Mouse (Mus musculus): ENCODE results near the gene Gm4969. TPM values are rescaled to one million over a fixed set of nuclear protein-coding genes. Genes with fewer than 3 reads are reported as not detected.

Gene Gm4969
- total RNA-seq, 2 experiments from 2014 or later, result 0.05 to 0.71 TPM

DNA sequence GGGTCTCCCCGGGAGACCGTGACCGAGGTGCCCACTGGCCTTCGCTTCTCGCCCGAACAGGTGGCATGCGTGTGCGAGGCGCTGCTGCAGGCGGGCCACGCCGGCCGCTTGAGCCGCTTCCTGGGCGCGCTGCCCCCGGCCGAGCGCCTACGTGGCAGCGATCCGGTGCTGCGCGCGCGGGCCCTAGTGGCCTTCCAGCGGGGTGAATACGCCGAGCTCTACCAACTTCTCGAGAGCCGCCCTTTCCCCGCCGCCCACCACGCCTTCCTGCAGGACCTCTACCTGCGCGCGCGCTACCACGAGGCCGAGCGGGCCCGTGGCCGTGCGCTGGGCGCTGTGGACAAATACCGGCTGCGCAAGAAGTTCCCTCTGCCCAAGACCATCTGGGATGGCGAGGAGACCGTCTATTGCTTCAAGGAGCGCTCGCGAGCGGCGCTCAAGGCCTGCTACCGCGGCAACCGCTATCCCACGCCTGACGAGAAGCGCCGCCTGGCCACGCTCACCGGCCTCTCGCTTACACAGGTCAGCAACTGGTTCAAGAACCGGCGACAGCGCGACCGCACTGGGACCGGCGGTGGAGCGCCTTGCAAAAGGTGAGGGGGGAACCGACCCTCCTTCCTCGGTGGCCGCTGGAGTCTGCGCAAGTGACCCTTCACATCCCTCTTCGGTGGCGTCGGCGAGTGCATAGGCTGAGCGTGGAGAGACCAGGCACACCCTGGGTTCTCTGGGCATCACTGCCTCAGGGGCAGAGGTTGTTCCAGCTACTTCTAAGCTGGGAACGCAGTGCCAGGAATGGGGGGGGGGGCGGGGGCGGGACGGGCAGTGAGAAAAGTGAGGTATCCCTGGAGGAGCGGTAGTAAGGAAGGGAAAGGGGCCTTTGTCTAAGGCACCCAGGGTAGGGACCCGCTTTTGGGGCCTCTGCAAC, 23.1 kb downstream of the Gm4969 start:
- ATAC-seq (replicated peaks; ENCODE audit: poor library complexity, severe bottlenecking), result peak; percentile 8

DNA sequence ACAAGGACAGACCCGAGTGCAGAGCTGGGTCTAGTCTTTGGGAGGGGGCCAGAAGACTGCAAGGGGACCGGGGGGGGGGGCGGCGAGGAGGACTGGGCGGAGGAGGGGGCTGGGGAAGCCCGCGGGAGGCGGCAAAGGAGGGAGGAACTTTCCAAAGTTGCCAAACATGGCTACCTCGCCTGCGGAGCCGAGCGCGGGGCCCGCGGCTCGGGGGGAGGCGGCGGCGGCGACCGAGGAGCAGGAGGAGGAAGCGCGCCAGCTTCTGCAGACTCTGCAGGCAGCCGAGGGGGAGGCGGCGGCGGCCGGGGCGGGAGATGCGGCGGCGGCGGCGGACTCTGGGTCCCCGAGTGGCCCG, 23.7 kb downstream of the Gm4969 start, which contains the start of gene Six5:
Gene Six5, plus strand, starts transcription at position 124 of the 355 bp plus-strand sequence.
- ATAC-seq (replicated peaks; ENCODE audit: poor library complexity, severe bottlenecking), result peak; percentile 17; the same call in 1 of the 2 replicates

DNA sequence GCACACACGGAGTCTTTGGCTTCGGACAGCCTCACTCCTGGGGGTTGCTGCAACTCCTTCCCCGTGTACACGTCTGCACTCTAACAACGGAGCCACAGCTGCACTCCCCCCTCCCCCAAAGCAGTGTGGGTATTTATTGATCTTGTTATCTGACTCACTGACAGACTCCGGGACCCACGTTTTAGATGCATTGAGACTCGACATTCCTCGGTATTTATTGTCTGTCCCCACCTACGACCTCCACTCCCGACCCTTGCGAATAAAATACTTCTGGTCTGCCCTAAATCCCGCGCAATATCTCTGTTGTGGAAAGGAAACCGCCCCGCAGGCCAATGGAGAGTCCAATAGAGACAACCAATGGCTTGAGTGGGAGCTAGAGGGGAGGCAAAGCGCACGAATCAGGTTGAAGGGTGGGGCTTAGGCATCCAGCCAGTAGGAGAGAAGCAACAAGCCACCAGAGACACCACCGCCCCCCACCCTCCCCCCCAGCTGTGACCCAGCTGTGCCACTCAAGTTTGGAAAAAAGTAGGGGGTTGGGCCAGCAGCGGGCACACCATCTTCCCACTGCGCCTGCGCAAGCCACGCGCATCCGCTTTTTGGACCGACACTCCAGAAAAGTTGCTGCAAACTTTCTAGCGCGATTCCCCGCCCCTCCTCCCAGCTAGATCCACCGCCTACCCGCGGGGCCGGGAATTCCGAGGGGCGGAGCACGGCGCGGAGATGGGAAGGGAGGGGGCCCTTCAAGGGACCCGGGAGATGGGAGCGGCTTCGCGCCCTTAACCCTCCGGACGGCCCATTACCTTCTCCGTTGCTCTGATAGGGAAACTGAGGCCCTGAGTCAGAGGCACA, 24.4 kb downstream of the Gm4969 start:
- ATAC-seq (replicated peaks; ENCODE audit: poor library complexity, severe bottlenecking), result peak; percentile 67

DNA sequence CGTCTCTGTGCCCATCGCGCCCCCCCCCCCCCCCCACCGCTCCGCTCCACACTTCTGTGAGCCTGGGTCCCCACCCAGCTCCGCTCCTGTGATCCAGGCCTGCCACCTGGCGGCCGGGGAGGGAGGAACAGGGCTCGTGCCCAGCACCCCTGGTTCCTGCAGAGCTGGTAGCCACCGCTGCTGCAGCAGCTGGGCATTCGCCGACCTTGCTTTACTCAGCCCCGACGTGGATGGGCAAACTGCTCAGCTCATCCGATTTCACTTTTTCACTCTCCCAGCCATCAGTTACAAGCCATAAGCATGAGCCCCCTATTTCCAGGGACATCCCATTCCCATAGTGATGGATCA, 25.0 kb downstream of the Gm4969 start:
- ATAC-seq (replicated peaks; ENCODE audit: poor library complexity, severe bottlenecking), result peak; percentile 59

DNA sequence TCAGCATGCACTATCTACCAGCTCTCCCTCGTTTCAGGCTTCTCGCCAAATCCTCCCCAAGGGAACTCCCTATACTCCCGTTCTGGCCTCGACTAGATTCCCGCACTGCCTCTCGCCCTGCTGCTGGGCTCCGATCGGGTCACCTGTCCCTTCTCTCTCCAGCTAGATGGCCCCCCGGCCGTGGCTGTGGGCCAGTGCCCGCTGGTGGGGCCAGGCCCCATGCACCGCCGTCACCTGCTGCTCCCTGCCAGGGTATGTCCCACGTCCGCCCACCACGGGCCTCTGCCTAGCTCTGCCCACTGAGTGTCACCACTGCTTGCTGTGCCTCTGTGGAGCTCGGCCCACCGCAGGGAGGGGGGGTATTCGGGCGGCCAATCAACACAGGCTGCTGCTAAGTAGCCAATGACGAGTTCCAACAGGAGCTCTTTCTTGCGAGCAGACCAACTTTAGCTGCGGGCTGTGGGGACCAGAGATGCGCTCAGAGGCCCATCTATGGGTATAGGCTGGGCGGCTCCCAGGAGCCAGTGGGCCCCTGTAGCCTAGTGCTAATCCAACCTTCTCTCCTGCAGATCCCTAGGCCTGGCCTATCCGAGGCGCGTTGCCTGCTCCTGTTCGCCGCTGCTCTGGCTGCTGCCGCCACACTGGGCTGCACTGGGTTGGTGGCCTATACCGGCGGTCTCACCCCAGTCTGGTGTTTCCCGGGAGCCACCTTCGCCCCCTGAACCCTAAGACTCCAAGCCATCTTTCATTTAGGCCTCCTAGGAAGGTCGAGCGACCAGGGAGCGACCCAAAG, 25.6 kb downstream of the Gm4969 start:
- no peak for ATAC-seq (replicated peaks; ENCODE audit: poor library complexity, severe bottlenecking)

DNA sequence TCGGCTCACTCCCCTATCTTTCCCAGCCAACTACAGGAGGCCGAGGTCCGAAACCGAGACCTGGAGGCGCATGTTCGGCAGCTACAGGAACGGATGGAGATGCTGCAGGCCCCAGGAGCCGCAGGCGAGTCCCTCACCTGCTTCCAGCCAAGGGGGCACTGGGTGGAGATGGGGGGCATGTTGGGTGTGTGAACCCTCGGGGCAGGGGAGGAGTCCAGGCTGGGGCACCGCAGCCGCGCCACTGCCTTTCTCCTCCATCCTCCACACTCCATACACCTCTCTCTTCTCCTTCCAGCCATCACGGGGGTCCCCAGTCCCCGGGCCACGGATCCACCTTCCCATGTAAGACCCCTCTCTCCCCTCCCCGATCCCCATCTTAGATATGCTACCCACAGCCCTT, 26.3 kb downstream of the Gm4969 start:
- ATAC-seq (replicated peaks; ENCODE audit: poor library complexity, severe bottlenecking), result no peak

DNA sequence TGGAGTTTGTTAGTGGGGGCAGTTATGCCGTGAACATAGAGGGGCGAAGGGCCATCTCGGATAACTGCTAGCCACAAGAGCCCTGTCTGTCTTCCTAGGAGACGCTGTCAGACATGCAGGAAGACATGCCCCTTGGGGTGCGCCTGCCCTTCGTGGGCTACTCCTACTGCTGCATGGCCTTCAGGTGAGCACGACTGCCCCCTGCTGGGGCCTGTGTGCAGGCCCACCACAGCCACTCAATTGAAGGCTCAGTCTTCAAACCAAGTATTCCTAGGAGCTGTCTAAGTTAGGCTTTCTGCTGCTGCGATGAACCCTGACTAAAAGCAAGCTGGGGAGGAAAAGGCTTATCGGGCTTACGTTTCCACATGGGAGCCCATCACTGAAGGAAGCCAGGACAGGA, 29.4 kb downstream of the Gm4969 start:
- peak; percentile 24; the same call in 1 of the 2 replicates for ATAC-seq (replicated peaks; ENCODE audit: poor library complexity, severe bottlenecking)

DNA sequence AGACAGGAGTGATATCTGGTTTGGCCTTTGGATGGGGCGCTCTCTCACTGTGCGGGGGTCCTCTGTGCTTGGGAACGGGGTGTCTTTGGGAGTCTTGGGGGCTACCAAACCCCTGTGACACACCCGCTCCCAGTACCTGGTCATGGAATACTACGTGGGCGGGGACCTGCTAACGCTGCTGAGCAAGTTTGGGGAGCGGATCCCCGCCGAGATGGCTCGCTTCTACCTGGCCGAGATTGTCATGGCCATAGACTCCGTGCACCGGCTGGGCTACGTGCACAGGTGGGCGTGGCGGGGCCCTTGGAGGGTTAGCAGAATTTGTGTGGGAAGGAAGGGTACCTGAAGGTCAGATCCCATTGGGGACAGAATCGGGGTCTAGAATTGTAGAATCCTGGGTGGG, 31.4 kb downstream of the Gm4969 start:
- ATAC-seq (replicated peaks; ENCODE audit: poor library complexity, severe bottlenecking), result no peak

DNA sequence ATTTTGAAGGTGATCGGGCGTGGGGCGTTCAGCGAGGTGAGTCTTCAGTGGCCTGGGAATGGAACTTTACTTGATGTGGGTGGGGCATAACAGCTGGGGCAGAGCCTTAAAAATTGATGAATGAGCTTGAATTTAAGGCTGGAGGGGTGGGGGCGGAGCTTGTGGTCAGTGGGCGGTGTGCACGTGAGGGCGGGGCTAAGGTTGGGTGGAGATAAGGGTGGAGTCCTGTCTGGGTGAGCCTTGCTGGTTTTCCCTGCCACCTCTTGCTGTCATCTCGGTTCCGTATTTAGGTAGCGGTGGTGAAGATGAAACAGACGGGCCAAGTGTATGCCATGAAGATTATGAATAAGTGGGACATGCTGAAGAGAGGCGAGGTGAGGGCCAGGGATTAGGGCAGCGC, 32.1 kb downstream of the Gm4969 start:
- peak; percentile 60 for ATAC-seq (replicated peaks; ENCODE audit: poor library complexity, severe bottlenecking)

DNA sequence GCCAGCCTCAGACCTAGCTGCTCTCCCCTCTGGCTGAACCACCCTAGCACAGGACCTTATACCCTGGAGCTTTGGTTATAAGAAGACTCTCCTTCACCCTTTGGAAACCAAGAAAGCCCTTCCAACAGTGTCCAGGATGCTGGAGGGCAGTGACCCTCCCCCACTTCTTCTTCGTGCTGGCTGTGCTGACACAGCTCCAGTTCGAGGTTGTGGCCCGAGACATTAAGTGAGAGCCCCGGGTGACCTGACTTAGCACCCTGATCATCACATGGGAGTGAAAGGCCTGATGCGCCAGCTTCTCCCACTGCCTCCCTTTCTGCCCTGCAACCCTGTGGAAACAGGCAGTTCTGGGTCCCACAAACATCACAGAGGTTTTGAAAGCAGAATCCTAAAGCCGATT, 32.7 kb downstream of the Gm4969 start:
- ATAC-seq (replicated peaks; ENCODE audit: poor library complexity, severe bottlenecking), result no peak

DNA sequence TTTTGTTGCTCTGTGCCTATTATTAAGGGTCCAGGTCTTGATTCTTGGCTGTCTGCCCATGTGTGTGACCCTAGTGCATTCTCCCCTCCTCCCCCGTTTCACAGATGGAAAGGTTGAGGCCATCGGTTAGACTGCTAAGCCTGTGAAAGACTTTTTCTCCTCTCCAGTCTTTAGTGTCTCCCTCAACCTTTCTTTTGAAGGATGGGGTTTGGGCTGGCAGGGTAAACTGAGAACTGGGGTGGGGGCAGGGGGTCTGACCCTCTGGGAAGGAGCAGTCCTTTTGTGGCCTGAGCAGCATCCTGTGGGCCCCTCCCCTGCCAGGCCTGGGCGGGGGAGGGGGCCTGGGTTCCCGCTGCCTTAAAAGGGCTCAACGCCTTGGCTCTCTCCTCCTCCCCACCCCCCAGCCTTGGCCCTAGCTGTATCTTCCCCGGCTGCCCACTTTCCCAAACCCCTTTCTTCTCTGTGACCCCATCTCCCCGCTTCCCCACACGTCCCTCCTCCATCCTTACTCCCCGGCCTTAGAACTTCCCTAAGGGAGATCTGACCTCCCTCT, 33.2 kb downstream of the Gm4969 start:
- ATAC-seq (replicated peaks; ENCODE audit: poor library complexity, severe bottlenecking), result no peak

DNA sequence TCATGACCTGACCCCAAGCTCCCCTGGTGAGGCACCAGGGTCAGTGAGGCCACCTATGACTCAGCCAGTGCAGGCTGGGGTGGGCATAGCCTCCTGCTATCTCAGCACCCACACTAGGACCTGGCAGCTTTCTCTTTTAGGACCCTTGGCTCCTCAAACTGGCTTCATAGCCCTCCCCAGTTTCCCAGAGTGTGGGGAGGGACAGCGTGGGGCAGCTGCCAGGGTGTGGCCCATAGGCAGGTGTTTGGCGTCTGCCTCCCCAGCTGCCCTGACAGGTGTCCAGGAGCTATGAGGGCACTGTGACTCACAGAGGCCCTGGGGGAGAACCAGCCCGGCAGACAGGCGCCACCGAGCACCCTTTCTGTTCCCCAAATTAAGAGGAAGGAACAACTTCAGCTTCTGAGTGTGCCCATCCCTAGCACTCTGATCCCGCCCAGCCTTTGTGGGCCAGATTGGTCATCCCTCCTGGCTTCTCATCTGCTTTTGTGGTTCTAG, 33.8 kb downstream of the Gm4969 start:
- peak; percentile 75 for ATAC-seq (replicated peaks; ENCODE audit: poor library complexity, severe bottlenecking)

DNA sequence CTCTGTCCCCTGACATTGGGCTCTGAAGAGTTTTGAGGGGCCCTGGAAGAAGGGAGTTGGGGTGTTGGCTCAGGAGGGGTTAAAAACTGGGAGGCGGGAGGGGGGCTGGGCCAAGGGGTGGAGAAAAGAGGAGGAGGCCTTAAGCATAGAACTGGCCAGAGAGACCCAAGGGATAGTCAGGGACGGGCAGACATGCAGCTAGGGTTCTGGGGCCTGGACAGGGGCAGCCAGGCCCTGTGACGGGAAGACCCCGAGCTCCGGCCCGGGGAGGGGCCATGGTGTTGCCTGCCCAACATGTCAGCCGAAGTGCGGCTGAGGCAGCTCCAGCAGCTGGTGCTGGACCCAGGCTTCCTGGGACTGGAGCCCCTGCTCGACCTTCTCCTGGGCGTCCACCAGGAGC, 34.5 kb downstream of the Gm4969 start, which contains the start of gene Dmpk:
Gene Dmpk, plus strand, starts transcription at position 149 of the 400 bp plus-strand sequence.
- no peak for ATAC-seq (replicated peaks; ENCODE audit: poor library complexity, severe bottlenecking)

DNA sequence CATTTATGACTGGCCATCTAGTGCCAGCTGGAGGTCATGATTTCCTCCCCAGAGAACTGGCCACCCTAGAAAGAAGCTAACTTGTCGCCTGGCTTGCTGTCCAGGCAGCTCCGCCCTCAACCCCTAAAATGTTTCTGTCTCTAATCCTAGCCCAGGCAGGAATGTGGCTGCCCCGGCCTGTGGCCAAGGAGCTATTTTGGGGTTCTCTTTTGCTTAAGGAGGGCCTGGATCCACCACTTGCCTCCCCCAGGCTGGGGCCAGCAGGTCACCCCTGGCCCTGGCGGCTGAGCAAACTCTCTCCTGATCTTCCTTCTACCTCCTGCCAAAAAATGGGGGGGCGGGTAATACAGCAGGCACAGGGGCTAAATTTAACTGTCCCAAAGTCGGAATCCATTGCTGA, 35.1 kb downstream of the Gm4969 start:
- ATAC-seq (replicated peaks; ENCODE audit: poor library complexity, severe bottlenecking), result no peak

DNA sequence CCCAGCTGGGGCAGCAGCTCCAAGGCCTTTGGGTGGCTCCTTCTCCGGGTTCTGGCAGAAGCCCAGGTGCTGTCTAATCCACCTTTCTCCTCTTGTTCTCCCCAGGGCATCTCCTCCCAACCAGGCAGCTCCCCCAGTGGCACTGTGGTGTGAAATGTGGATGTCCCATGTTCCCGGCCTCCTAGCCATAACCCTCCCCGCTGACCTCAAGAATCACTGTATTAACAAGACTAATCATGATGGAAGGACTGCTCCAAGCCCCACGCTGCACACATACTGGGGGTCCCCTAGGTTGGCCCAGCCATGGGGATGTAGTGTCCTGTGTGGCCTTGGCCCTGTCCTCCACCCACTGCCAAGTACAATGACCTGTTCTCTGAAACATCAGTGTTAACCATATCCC, 36.0 kb downstream of the Gm4969 start:
- no peak for ATAC-seq (replicated peaks; ENCODE audit: poor library complexity, severe bottlenecking)

DNA sequence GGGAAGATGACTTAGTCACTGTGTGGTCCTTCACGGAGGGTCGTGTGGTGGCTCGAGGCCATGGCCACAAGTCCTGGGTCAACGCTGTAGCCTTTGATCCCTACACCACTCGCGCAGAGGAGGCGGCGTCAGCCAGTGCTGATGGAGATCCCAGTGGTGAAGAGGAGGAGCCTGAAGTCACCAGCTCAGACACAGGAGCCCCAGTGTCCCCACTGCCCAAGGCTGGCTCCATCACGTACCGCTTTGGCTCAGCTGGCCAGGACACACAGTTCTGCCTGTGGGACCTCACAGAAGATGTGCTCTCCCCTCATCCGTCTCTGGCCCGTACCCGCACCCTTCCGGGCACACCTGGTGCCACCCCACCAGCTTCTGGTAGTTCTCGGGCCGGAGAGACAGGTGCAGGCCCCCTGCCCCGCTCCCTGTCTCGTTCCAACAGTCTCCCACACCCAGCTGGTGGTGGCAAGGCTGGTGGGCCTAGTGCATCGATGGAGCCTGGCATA, 37.7 kb downstream of the Gm4969 start:
- no peak for ATAC-seq (replicated peaks; ENCODE audit: poor library complexity, severe bottlenecking)

DNA sequence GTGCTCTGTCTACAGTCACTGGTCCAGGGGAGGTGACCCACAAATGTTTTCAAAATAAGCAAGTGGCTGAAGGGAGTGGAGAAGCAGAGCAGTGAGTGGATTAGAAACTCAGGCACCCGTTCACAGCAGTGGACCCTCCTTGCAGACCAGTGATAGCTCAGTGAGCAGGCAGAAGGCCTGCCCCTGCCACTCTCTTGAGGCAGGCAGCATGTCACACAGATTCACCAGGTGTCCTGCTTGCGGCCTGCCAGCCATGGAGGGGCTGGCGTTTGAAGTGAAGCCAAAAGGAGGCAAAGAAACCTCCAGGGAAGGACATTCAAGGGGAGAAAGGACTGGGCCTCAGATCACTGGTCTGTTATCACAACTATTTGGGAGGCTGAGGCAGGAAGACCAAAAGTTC, 39.4 kb downstream of the Gm4969 start:
- ATAC-seq (replicated peaks; ENCODE audit: poor library complexity, severe bottlenecking), result no peak

DNA sequence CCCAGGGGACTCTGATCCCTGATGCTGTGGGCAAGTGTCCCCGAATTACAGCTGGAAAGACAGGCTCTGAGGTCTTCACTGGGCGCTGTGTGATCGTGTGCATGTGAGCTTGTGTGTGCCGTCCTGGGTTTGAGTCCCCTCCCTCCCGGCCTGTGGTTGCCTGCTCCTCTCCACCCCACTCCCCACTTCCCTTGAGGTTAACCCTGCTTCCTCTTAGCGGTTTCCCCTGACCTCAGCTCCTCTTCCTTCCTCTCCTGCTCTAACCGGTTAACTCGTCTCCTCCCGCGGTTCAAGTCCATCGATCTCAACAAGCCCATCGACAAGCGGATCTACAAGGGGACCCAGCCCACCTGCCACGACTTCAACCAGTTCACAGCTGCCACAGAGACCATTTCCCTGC, 40.4 kb downstream of the Gm4969 start:
- ATAC-seq (replicated peaks; ENCODE audit: poor library complexity, severe bottlenecking), result peak; percentile 80

DNA sequence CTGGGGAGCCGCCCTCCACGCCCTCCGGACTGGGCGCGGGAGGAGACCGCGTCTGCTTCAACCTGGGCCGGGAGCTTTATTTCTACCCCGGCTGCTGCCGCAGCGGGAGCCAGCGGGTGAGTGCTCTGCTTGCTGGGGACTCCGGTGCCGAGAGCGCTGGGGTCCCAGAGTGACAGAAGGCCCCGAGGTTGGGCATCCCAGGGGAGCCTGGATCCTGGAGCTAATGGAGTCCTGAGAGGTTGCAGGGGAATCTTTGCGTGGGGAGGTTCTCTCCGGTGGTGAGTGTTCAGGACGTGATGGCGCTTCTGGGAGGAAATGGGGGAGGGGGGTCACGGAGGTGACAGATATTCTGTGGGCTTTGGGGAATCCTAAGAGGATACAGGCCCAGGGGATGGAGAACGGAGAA, 41.6 kb downstream of the Gm4969 start:
- ATAC-seq (replicated peaks; ENCODE audit: poor library complexity, severe bottlenecking), result no peak
